Mouse (Mus musculus) embryonic fibroblast, embryonic 13.5 days (primary cell): ENCODE data around the gene Uba3. TPM values are rescaled to one million over a fixed set of nuclear protein-coding genes. Genes with fewer than 3 reads are reported as not detected.

Experiments
- H3K27ac ChIP-seq: 2 replicates; pipeline ENCODE4 v1.5.1; 2012; ENCODE audit warnings: low read length, control low read depth, inconsistent platforms; ENCODE audit not compliant: insufficient read depth
- H3K4me1 ChIP-seq: 2 replicates; pipeline ENCODE4 v1.6.1; 2011; ENCODE audit warnings: low read length; ENCODE audit not compliant: control insufficient read depth, insufficient read depth
- H3K4me3 ChIP-seq: 2 replicates; pipeline ENCODE4 v1.5.1; 2011; ENCODE audit warnings: mild to moderate bottlenecking, control low read depth, low read length; ENCODE audit not compliant: insufficient read depth
- CTCF ChIP-seq: IDR thresholded peaks from 2 replicates; pipeline ENCODE4 v1.5.1; 2011; ENCODE audit warnings: mild to moderate bottlenecking, control low read depth, low read length, moderate library complexity, borderline replicate concordance; ENCODE audit not compliant: insufficient read depth
- POLR2A ChIP-seq: IDR thresholded peaks from 2 replicates; pipeline ENCODE4 v1.6.1; 2011; ENCODE audit warnings: low read depth, mild to moderate bottlenecking, control low read depth, low read length, moderate library complexity
- polyA plus RNA-seq: library from polyadenylated mRNA; stranded (reverse); fragments of >200 nt; gene quantifications from 2 replicates; pipeline ENCODE4 v1.2.4, GENCODE M21; 2011; ENCODE audit warnings: low read depth; ENCODE audit not compliant: missing spikeins, insufficient read length

Gene Uba3
- polyA plus RNA-seq, 1 experiment = 147 TPM

DNA sequence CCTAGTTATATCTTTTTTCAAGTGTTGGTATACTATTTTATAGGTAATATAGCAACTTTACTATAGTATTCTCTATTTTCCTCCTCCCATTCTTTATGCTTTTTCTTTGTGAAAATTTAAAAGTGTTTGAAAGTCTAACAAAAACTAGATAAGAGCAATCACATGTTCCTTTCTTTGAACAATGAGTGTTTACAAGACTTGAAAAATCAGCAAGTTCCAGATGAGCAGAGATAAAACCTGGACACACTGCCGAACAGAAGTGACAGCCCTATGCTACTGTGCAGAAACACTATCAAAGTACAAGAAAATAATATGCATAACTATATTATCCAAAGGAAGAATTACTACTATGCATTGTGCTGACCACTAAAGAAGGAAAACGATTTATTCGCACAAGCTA is 3.0 kb downstream of the Uba3 start:
- Histone ChIP-seq H3K27ac (no peak overlapping the region), H3K4me1 (peaks cover 10% of the 10 kb centered on the region)
- TF ChIP-seq CTCF (no peak), POLR2A (no peak)

GRCm38 (mm10) chr6:97200437-97200836 is 5.0 kb downstream of the Uba3 start:
- no peak for TF ChIP-seq POLR2A
- TF ChIP-seq CTCF = no peak
- Histone ChIP-seq H3K4me3 (no peak overlapping the region), H3K4me1 (peaks cover 6% of the 10 kb centered on the region)

More for the DNA sequence above, 3.0 kb downstream of the Uba3 start:
- H3K4me3 ChIP-seq = no peak overlapping the region

DNA sequence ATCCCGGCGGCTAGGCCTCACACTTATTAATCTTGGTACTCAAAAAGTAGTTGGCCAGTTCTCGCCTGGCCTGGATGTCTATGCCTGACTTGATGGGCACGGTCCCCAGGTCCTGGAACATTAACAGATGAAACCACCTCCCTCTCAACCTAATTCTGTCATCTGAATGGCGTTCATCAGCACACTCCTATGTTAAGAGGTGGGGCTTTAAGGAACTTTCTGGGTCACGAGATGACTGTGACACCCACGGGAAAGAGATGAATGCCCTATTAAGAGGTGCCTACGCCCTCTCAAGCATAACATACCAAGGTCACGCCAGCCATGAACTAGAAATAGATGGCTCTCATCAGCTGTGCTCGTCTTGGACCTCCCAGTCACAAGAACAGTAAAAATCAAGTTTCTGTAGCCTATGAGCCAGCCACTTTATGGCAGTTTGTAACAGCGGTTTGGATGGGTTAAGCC is 26.0 kb downstream of the Uba3 start:
- no peak; the same call in 1 of the 2 replicates for TF ChIP-seq POLR2A
- TF ChIP-seq CTCF = no peak
- Histone ChIP-seq H3K4me1 (peaks cover 4% of the 10 kb centered on the region), H3K4me3 (peak overlapping the region; percentile 45), H3K27ac (peak overlapping the region; percentile 93)

More at GRCm38 (mm10) chr6:97200437-97200836, 5.0 kb downstream of the Uba3 start:
- no peak overlapping the region for H3K27ac ChIP-seq

GRCm38 (mm10) chr6:97178491-97179366 is 26.7 kb downstream of the Uba3 start, which contains the start of gene Tmf1:
Gene Tmf1, minus strand, starts transcription at chr6:97179122.
- TF ChIP-seq POLR2A = peak; percentile 85
- TF ChIP-seq CTCF = no peak
- Histone ChIP-seq H3K4me3 (peak within 1 kb of the TSS; percentile 100), H3K4me1 (peaks cover 4% of the 10 kb centered on the region), H3K27ac (peak within 1 kb of the TSS; percentile 93)

DNA sequence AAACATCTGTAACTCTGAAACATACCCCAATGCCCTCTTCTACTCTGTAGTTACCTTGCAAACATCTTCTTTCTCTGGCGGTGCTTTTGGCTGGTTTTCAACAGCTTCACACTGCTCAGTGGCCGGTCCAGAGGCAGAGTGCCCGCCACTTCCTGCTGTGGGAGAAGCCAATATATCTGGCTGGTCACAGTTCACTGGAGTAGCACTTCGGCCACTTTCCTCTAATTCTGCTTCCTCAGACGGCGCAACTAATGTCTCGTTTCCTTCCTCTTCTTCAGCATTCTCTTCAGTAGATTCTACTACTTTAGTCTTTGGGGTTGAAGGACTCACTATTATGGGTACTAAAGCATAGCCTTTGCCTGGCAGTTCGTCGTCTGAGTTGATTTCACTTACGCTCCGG is 29.7 kb downstream of the Uba3 start:
- no peak overlapping the region for H3K27ac ChIP-seq
- TF ChIP-seq POLR2A (no peak), CTCF (no peak)
- peaks cover 4% of the 10 kb centered on the region for H3K4me1 ChIP-seq
- no peak overlapping the region for H3K4me3 ChIP-seq

GRCm38 (mm10) chr6:97150156-97150555 is 55.3 kb downstream of the Uba3 start:
- no peak for TF ChIP-seq POLR2A
- TF ChIP-seq CTCF = no peak
- Histone ChIP-seq H3K27ac (no peak overlapping the region), H3K4me3 (no peak overlapping the region), H3K4me1 (peaks cover 8% of the 10 kb centered on the region)

GRCm38 (mm10) chr6:97149721-97150120 is 55.7 kb downstream of the Uba3 start:
- TF ChIP-seq CTCF = no peak
- no peak for TF ChIP-seq POLR2A
- H3K4me1 ChIP-seq = peaks cover 8% of the 10 kb centered on the region
- H3K4me3 ChIP-seq = no peak overlapping the region
- H3K27ac ChIP-seq = 0 out of 2 replicates have a peak overlapping the region, but pooled peaks have one; percentile 58

DNA sequence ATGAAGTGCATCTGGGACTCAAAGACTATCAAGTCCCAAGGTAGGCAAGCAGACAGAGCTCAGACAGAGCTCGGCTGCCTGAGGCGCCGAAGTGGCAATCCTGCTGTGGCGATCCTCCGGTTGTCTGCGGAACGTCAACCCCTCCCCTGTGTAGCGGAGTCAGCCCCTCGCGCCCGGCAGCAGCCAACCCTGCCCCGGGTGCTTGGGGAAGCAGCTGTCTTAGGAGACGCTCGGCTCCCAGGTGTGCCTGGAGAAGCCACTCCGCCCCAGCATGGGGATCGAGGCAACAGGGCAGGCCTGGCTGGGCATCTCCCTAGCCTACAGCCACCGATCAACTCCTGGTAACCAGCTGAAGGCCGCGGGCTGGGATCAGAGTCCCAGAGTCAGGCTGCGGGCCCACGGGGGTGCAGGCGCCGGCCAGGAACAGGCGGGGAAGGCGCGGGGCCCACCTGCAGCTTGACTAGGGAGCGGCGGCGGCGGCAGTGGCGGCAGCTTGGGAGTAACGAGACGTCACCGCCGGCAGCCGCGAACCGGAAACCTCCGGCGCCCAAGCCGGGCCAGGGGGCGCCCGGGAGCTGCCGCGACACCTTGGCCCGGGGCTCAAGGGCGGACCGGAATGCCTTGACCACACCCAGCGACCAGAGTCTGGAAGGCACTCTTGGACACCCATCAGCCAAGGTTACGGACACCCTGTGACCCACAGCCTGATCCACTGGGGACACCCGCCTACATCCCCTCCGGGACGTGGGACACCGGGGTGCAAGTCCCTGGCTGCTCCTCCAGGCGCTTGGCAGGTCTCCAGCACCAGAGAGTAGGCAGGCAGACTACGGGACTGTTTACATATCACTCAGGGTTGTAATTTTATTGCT is 56.8 kb downstream of the Uba3 start, which contains the start of gene Eogt:
TSS of gene Eogt (minus strand) at position 800 of the 869 bp plus-strand sequence.
- Histone ChIP-seq H3K27ac (peak within 1 kb of the TSS; percentile 76), H3K4me1 (peaks cover 8% of the 10 kb centered on the region), H3K4me3 (peak within 1 kb of the TSS; percentile 53)
- TF ChIP-seq POLR2A (peak; percentile 44), CTCF (no peak)

GRCm38 (mm10) chr6:97147755-97148382 is 57.6 kb downstream of the Uba3 start:
- Histone ChIP-seq H3K4me1 (peaks cover 8% of the 10 kb centered on the region), H3K4me3 (peak overlapping the region; percentile 53), H3K27ac (peak overlapping the region; percentile 76)
- no peak for TF ChIP-seq POLR2A
- no peak for TF ChIP-seq CTCF
